Mouse (Mus musculus): ENCODE measurements around the gene Gm10488. TPM values are rescaled to one million over a fixed set of nuclear protein-coding genes. Genes with fewer than 3 reads are reported as not detected.
"Not testable (repeated sequence)": the region's sequence is repeated elsewhere in the genome, so short reads cannot be mapped to it uniquely, and the experiment has no call there.

The Gm10488 gene
- polyA plus RNA-seq (2012) = not detected in 2 replicates

GRCm38 (mm10) chrX:29976014-29976413 is at the start of gene Gm10488:
TSS of gene Gm10488 (plus strand) at chrX:29976314.
- not testable (repeated sequence) for H3K4me1 ChIP-seq (ENCODE audit: control insufficient read depth); H3K9me3 ChIP-seq (ENCODE audit: control insufficient read depth, low read length); H3K36me3 ChIP-seq (ENCODE audit: control insufficient read depth); H3K4me3 ChIP-seq (replicated peaks); H3K27me3 ChIP-seq (ENCODE audit: control insufficient read depth)

All from erythroblast, embryonic 14.5 days (primary cell).